Mouse (Mus musculus): ENCODE measurements at regions not wholly inside any gene's neighbourhood (a gene's known extent, or its start where the extent isn't known, plus 50 kb on each side); places are given as distances from the start of the nearest gene placed in this dataset.

GRCm38 (mm10) chr15:52954715-52955593 lies 929.8 kb upstream of the Gm7489 start:
- no peak for DNase-seq (ENCODE audit: low spot score in 2 of 2)

GRCm38 (mm10) chr15:52959711-52960110 lies 925.0 kb upstream of the Gm7489 start:
- no peak for DNase-seq (ENCODE audit: low spot score in 2 of 2)

GRCm38 (mm10) chr15:52961491-52961890 lies 923.2 kb upstream of the Gm7489 start:
- DNase-seq (ENCODE audit: low spot score in 2 of 2): no peak

GRCm38 (mm10) chr15:52963918-52964317 lies 920.8 kb upstream of the Gm7489 start:
- DNase-seq (ENCODE audit: low spot score in 2 of 2): no peak

- DNase-seq (ENCODE audit: low spot score in 2 of 2): no peak
These were observed 920.3 kb upstream of the Gm7489 start for GRCm38 (mm10) chr15:52964403-52964802.

- peak; percentile 30 to 52 for DNase-seq (ENCODE audit: low spot score in 2 of 2)
These were observed 916.9 kb upstream of the Gm7489 start for GRCm38 (mm10) chr15:52967801-52968235.

GRCm38 (mm10) chr15:52982821-52983220 lies 901.9 kb upstream of the Gm7489 start:
- DNase-seq (ENCODE audit: low spot score in 2 of 2): no peak

- no peak for DNase-seq (ENCODE audit: low spot score in 2 of 2)
These were observed 894.1 kb upstream of the Gm7489 start for GRCm38 (mm10) chr15:52990580-52990979.

GRCm38 (mm10) chr15:52994351-52994750 lies 890.4 kb upstream of the Gm7489 start:
- DNase-seq (ENCODE audit: low spot score in 2 of 2): no peak

GRCm38 (mm10) chr15:52999200-52999599 lies 885.5 kb upstream of the Gm7489 start:
- DNase-seq (ENCODE audit: low spot score in 2 of 2): no peak

GRCm38 (mm10) chr15:52999776-53000175 lies 884.9 kb upstream of the Gm7489 start:
- no peak for DNase-seq (ENCODE audit: low spot score in 2 of 2)

- DNase-seq (ENCODE audit: low spot score in 2 of 2): no peak
These were observed 883.3 kb upstream of the Gm7489 start for GRCm38 (mm10) chr15:53001429-53001828.

GRCm38 (mm10) chr15:53001964-53002363 lies 882.7 kb upstream of the Gm7489 start:
- DNase-seq (ENCODE audit: low spot score in 2 of 2): no peak

GRCm38 (mm10) chr15:53004078-53004477 lies 880.6 kb upstream of the Gm7489 start:
- DNase-seq (ENCODE audit: low spot score in 2 of 2): no peak

GRCm38 (mm10) chr15:53006844-53007243 lies 877.9 kb upstream of the Gm7489 start:
- DNase-seq (ENCODE audit: low spot score in 2 of 2): no peak

GRCm38 (mm10) chr15:53009337-53009736 lies 875.4 kb upstream of the Gm7489 start:
- DNase-seq (ENCODE audit: low spot score in 2 of 2): no peak
